Mouse (Mus musculus): Measurements from ENCODE around the gene Zc3h7b.

DNA sequence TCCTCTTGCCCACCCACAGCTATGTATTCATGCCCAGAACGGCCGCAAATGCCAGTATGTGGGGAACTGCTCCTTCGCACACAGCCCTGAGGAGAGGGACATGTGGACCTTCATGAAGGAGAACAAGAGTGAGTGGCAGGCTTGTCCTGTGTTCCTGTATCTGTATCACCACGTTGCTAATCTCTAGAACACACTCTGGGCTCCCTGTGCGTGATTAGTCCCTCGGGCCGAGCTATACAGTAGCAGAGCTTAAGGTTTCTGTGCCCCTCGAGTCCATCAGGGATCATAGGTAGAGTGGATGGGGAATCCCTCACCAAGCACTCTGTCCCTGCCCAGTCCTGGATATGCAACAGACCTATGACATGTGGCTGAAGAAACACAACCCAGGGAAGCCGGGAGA is 47.6 kb downstream of the Zc3h7b start:
- no peak for TF ChIP-seq CTCF (IDR thresholded peaks at IDR 0.05; ENCODE audit: low read depth)
- TF ChIP-seq EP300 (IDR thresholded peaks at IDR 0.05; ENCODE audit: low read depth) = no peak
